Mouse (Mus musculus) layer of hippocampus, adult 2 months (tissue): ENCODE results near the gene Dusp5. TPM values are rescaled to one million over a fixed set of nuclear protein-coding genes. Genes with fewer than 3 reads are reported as not detected.

Experiments
- DNase-seq, 2 experiments: peaks; one replicate each; pipeline ENCODE4 v3.0.0; 2022; ENCODE audit warnings: low spot score in 2 of 2
- H3K27ac ChIP-seq: fragments of 200-600 bp; 2 replicates; pipeline ENCODE4 v1.8.1; 2022
- H3K4me3 ChIP-seq: fragments of 200-600 bp; 2 replicates; pipeline ENCODE4 v1.8.1; 2022; ENCODE audit warnings: mild to moderate bottlenecking
- CTCF ChIP-seq: fragments of 200-600 bp; conservative IDR thresholded peaks from 2 replicates; pipeline ENCODE4 v1.8.1; 2022; ENCODE audit warnings: antibody characterized with exemption, mild to moderate bottlenecking, moderate library complexity
- long read RNA-seq, 2 experiments: library from polyadenylated mRNA; stranded (forward); transcript quantifications; one replicate each; pipeline ENCODE4 v2.0.0; 2021; ENCODE audit warnings: borderline mapping rate in 2 of 2
- total RNA-seq, 2 experiments: library from RNA; stranded (reverse); gene quantifications; 2 replicates each; pipeline ENCODE4 v1.2.3; 2021

Gene Dusp5
- 10 to 100 TPM; 20.5 to 24.5 TPM for total RNA-seq
- long read RNA-seq, experiment 1, transcript Dusp5-201 (4 exons, 2,473 nt) = major isoform, 22 of 23 reads
- long read RNA-seq, experiment 1, partial matches to known transcripts = 1 of 23 reads
- long read RNA-seq, experiment 1, other reads (novel, unspliced or antisense) = 0 of 23 reads
- long read RNA-seq, experiment 2, transcript Dusp5-201 (4 exons, 2,473 nt) = major isoform, 29 of 31 reads
- long read RNA-seq, experiment 2, partial matches to known transcripts = 2 of 31 reads
- long read RNA-seq, experiment 2, other reads (novel, unspliced or antisense) = 0 of 31 reads

- Histone ChIP-seq H3K27ac (peak within 1 kb of the TSS; percentile 85), H3K4me3 (peak within 1 kb of the TSS; percentile 80)
- TF ChIP-seq CTCF = 0 out of 2 replicates have a peak, but pooled peaks have one; percentile 21
- peak; percentile 95 to 96 for DNase-seq
Observed at GRCm38 (mm10) chr19:53528752-53529454, at the start of gene Dusp5. Gene Dusp5, plus strand, starts transcription at chr19:53529109.

- Histone ChIP-seq H3K4me3 (no peak overlapping the region), H3K27ac (no peak overlapping the region)
- TF ChIP-seq CTCF = no peak
- no peak for DNase-seq
Observed at GRCm38 (mm10) chr19:53479590-53479989, 49.3 kb upstream of the Dusp5 start.

GRCm38 (mm10) chr19:53482093-53482492, 46.8 kb upstream of the Dusp5 start:
- no peak overlapping the region for H3K27ac ChIP-seq
- H3K4me3 ChIP-seq = no peak overlapping the region
- no peak for DNase-seq
- TF ChIP-seq CTCF = no peak

GRCm38 (mm10) chr19:53482527-53482926, 46.4 kb upstream of the Dusp5 start:
- Histone ChIP-seq H3K4me3 (no peak overlapping the region), H3K27ac (no peak overlapping the region)
- TF ChIP-seq CTCF = no peak
- DNase-seq = no peak

- H3K4me3 ChIP-seq = no peak overlapping the region
- TF ChIP-seq CTCF = no peak
- no peak for DNase-seq
- H3K27ac ChIP-seq = no peak overlapping the region
Observed at GRCm38 (mm10) chr19:53483984-53484383, 44.9 kb upstream of the Dusp5 start.

GRCm38 (mm10) chr19:53484918-53485317, 44.0 kb upstream of the Dusp5 start:
- no peak for DNase-seq
- H3K27ac ChIP-seq = no peak overlapping the region
- no peak for TF ChIP-seq CTCF
- no peak overlapping the region for H3K4me3 ChIP-seq

- Histone ChIP-seq H3K4me3 (no peak overlapping the region), H3K27ac (no peak overlapping the region)
- DNase-seq = no peak
- no peak for TF ChIP-seq CTCF
Observed at GRCm38 (mm10) chr19:53489187-53489586, 39.7 kb upstream of the Dusp5 start.

- no peak for TF ChIP-seq CTCF
- H3K4me3 ChIP-seq = no peak overlapping the region
- no peak overlapping the region for H3K27ac ChIP-seq
- no peak for DNase-seq
Observed at GRCm38 (mm10) chr19:53489910-53490309, 39.0 kb upstream of the Dusp5 start.

GRCm38 (mm10) chr19:53490898-53491297, 38.0 kb upstream of the Dusp5 start:
- TF ChIP-seq CTCF = no peak
- Histone ChIP-seq H3K4me3 (no peak overlapping the region), H3K27ac (no peak overlapping the region)
- DNase-seq = no peak

- Histone ChIP-seq H3K4me3 (no peak overlapping the region), H3K27ac (no peak overlapping the region)
- no peak for DNase-seq
- TF ChIP-seq CTCF = no peak
Observed at GRCm38 (mm10) chr19:53492528-53492927, 36.4 kb upstream of the Dusp5 start.

- H3K27ac ChIP-seq = no peak overlapping the region
- H3K4me3 ChIP-seq = no peak overlapping the region
- no peak for TF ChIP-seq CTCF
- no peak for DNase-seq
Observed at GRCm38 (mm10) chr19:53493866-53494265, 35.0 kb upstream of the Dusp5 start.

- no peak overlapping the region for H3K27ac ChIP-seq
- no peak for TF ChIP-seq CTCF
- DNase-seq = no peak
- H3K4me3 ChIP-seq = no peak overlapping the region
Observed at GRCm38 (mm10) chr19:53497910-53498309, 31.0 kb upstream of the Dusp5 start.

GRCm38 (mm10) chr19:53499049-53499448, 29.9 kb upstream of the Dusp5 start:
- no peak overlapping the region for H3K4me3 ChIP-seq
- DNase-seq = no peak
- no peak overlapping the region for H3K27ac ChIP-seq
- TF ChIP-seq CTCF = no peak

GRCm38 (mm10) chr19:53499451-53499940, 29.4 kb upstream of the Dusp5 start:
- no peak for TF ChIP-seq CTCF
- H3K27ac ChIP-seq = no peak overlapping the region
- H3K4me3 ChIP-seq = no peak overlapping the region
- DNase-seq = no peak
